Mouse (Mus musculus): ENCODE results near the gene Khdrbs1. TPM values are rescaled to one million over a fixed set of nuclear protein-coding genes. Genes with fewer than 3 reads are reported as not detected.

Gene Khdrbs1
- total RNA-seq, 1 experiment, result 58.2 TPM

DNA sequence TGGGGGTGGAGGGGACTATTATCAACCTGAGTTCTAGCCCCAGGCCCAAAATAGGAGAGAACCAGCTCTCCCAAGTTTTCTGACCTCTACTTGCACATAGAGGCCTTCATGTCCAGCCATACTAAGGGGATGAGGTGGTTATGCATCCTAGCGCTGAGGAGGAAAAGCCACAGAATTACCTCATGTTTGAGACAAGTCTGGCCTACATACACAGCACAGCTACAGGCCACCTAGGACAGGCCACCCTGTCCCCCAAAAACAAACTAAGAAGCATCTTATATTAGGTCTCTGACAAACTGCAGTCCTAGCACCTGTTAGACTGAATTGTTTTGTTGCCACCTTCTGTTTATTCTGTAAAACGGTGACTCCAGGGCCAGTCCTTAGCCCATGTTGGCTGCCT lies 1.4 kb upstream of the Khdrbs1 start:
- DNase-seq (ENCODE audit: low read depth, low spot score), result no peak
- H3K27ac ChIP-seq (ENCODE audit: insufficient read depth, low read depth, low read length, poor library complexity, severe bottlenecking), result no peak overlapping the region
- H3K9me3 ChIP-seq (ENCODE audit: control insufficient read depth, insufficient read depth, low read depth, low read length), result no peaks in the 10 kb centered on the region
- TF ChIP-seq ZC3H11A (IDR thresholded peaks at IDR 0.05; ENCODE audit: borderline replicate concordance, low read depth, low read length), result no peak
- TF ChIP-seq HCFC1 (IDR thresholded peaks at IDR 0.05; ENCODE audit: borderline replicate concordance, insufficient read depth, low read length), result no peak
- TF ChIP-seq ZNF384 (IDR thresholded peaks at IDR 0.05; ENCODE audit: low read depth, low read length), result no peak
- TF ChIP-seq MAFK (IDR thresholded peaks at IDR 0.05; ENCODE audit: insufficient read depth, low read depth, low read length), result no peak
- TF ChIP-seq CHD2 (IDR thresholded peaks at IDR 0.05; ENCODE audit: low read depth, low read length), result no peak
- peak overlapping the region; percentile 89; the same call in 1 of the 2 replicates for H3K9ac ChIP-seq (ENCODE audit: insufficient read depth, low read depth, low read length, poor library complexity, severe bottlenecking)
- peak overlapping the region; percentile 81 to 89; a peak in 3 of 4 replicates for H3K4me3 ChIP-seq (ENCODE audit: insufficient read depth in 1 of 2, low read depth in 1 of 2, low read length in 2 of 2, poor library complexity in 1 of 2, severe bottlenecking in 1 of 2)
- H3K4me1 ChIP-seq (ENCODE audit: control insufficient read depth in 2 of 2, insufficient read depth in 2 of 2, low read length in 2 of 2, poor library complexity in 1 of 2), result peaks cover 2 to 8% of the 10 kb centered on the region in 2 experiments; a peak in 2 of 4 replicates
- no peaks in the 10 kb centered on the region for H3K36me3 ChIP-seq (ENCODE audit: control insufficient read depth, insufficient read depth, low read length, poor library complexity, severe bottlenecking)
- in situ Hi-C loops (cut with MboI; ENCODE audit: low sequenced_read_pairs in 2 of 2, unreplicated experiment in 2 of 2), result no loop called here

DNA sequence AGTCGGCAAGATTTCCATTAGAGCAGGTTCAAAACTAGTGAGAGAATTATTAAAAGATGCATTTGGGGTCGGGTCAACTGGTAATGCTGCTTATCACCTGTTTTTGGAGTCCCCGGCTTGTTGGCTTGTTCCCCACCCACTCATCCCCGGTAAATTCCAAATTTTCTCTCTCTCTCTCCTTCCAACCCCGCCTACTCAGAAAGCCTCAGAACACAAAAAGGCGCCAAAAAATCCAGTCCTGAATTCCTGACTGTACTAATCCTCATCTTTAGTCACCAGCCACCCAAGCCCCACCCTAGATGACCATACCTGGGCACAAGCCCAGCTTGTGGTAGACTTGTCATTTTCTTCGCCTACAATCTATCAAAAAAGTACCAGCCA lies 897 bp upstream of the Khdrbs1 start:
- TF ChIP-seq ZNF384 (IDR thresholded peaks at IDR 0.05; ENCODE audit: low read depth, low read length), result no peak
- TF ChIP-seq ZC3H11A (IDR thresholded peaks at IDR 0.05; ENCODE audit: borderline replicate concordance, low read depth, low read length), result no peak
- no peak for TF ChIP-seq CHD2 (IDR thresholded peaks at IDR 0.05; ENCODE audit: low read depth, low read length)
- no peak for TF ChIP-seq HCFC1 (IDR thresholded peaks at IDR 0.05; ENCODE audit: borderline replicate concordance, insufficient read depth, low read length)
- TF ChIP-seq MAFK (IDR thresholded peaks at IDR 0.05; ENCODE audit: insufficient read depth, low read depth, low read length), result no peak
- Histone ChIP-seq H3K36me3 (ENCODE audit: control insufficient read depth, insufficient read depth, low read length, poor library complexity, severe bottlenecking) (no peaks in the 10 kb centered on the region), H3K9ac (ENCODE audit: insufficient read depth, low read depth, low read length, poor library complexity, severe bottlenecking) (peak overlapping the region; percentile 89), H3K9me3 (ENCODE audit: control insufficient read depth, insufficient read depth, low read depth, low read length) (no peaks in the 10 kb centered on the region), H3K4me3 (ENCODE audit: insufficient read depth in 1 of 2, low read depth in 1 of 2, low read length in 2 of 2, poor library complexity in 1 of 2, severe bottlenecking in 1 of 2) (peak overlapping the region; percentile 81 to 89), H3K4me1 (ENCODE audit: control insufficient read depth in 2 of 2, insufficient read depth in 2 of 2, low read length in 2 of 2, poor library complexity in 1 of 2) (peaks cover 2 to 8% of the 10 kb centered on the region in 2 experiments; a peak in 2 of 4 replicates), H3K27ac (ENCODE audit: insufficient read depth, low read depth, low read length, poor library complexity, severe bottlenecking) (peak overlapping the region; percentile 91)
- no peak for DNase-seq (ENCODE audit: low read depth, low spot score)
- in situ Hi-C loops (cut with MboI; ENCODE audit: low sequenced_read_pairs in 2 of 2, unreplicated experiment in 2 of 2), result no loop called here

DNA sequence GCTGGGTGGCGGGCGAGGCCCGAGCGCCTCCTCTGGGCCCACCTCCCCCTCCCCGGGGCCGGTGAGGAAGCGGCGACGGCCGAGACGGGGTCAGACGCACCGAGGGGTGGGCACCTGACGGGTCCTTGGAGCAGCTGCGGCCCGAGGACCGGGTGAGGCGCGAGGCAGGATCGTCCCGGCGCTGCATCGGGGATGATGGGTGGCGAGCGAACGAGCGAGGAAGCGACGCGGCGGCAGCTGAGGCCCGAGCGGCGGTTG lies 200 bp downstream of the Khdrbs1 start:
- Histone ChIP-seq H3K4me1 (ENCODE audit: control insufficient read depth in 2 of 2, insufficient read depth in 2 of 2, low read length in 2 of 2, poor library complexity in 1 of 2) (peaks cover 2 to 11% of the 10 kb centered on the region in 2 experiments; a peak in 2 of 4 replicates), H3K9ac (ENCODE audit: insufficient read depth, low read depth, low read length, poor library complexity, severe bottlenecking) (peak overlapping the region; percentile 95), H3K4me3 (ENCODE audit: insufficient read depth in 1 of 2, low read depth in 1 of 2, low read length in 2 of 2, poor library complexity in 1 of 2, severe bottlenecking in 1 of 2) (peak overlapping the region; percentile 91 to 95), H3K36me3 (ENCODE audit: control insufficient read depth, insufficient read depth, low read length, poor library complexity, severe bottlenecking) (no peaks in the 10 kb centered on the region), H3K9me3 (ENCODE audit: control insufficient read depth, insufficient read depth, low read depth, low read length) (no peaks in the 10 kb centered on the region), H3K27ac (ENCODE audit: insufficient read depth, low read depth, low read length, poor library complexity, severe bottlenecking) (peak overlapping the region; percentile 85)
- DNase-seq (ENCODE audit: low read depth, low spot score), result no peak
- in situ Hi-C loops (cut with MboI; ENCODE audit: low sequenced_read_pairs in 2 of 2, unreplicated experiment in 2 of 2), result no loop called here
- TF ChIP-seq ZC3H11A (IDR thresholded peaks at IDR 0.05; ENCODE audit: borderline replicate concordance, low read depth, low read length) (no peak), MAFK (IDR thresholded peaks at IDR 0.05; ENCODE audit: insufficient read depth, low read depth, low read length) (no peak), CHD2 (IDR thresholded peaks at IDR 0.05; ENCODE audit: low read depth, low read length) (no peak), ZNF384 (IDR thresholded peaks at IDR 0.05; ENCODE audit: low read depth, low read length) (no peak), HCFC1 (IDR thresholded peaks at IDR 0.05; ENCODE audit: borderline replicate concordance, insufficient read depth, low read length) (no peak)

DNA sequence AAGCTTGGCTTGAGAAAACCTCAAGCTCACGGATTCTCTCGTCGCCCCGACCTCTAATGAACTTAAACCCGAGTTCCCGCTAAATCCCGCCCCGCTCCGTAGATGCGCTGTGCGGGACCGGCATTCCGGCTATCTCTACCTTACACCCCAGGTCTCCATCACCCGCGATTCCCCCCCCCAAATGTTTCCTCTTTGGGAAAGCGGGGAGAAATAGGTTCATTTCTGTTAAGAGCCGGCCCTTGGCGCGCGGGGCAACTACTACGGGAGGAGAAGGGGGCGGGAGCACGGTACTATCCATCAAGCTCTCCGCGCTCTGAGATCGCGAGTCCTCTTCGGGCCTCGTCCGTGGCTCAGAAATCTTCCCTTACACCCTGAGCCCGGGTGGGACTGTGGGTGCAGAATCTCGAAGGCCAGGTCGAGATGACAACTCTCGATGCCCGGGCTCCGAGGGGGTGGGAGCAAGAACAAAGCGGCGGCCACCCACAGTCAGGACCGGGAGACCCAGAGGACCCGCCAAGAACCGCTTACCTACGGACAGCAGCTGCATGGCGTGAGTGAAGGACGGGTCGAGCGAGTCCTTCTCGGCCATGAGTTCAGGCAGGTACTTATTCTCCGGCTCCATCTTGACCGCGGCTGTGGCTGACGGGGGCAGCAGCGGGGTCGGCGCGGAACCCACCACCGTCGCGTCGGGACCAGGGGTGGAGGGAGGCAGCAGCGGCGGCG lies 691 bp downstream of the Khdrbs1 start:
- Histone ChIP-seq H3K9me3 (ENCODE audit: control insufficient read depth, insufficient read depth, low read depth, low read length) (no peaks in the 10 kb centered on the region), H3K4me3 (ENCODE audit: insufficient read depth in 1 of 2, low read depth in 1 of 2, low read length in 2 of 2, poor library complexity in 1 of 2, severe bottlenecking in 1 of 2) (peak overlapping the region; percentile 91 to 95), H3K4me1 (ENCODE audit: control insufficient read depth in 2 of 2, insufficient read depth in 2 of 2, low read length in 2 of 2, poor library complexity in 1 of 2) (peaks cover 2 to 11% of the 10 kb centered on the region in 2 experiments; a peak in 2 of 4 replicates), H3K27ac (ENCODE audit: insufficient read depth, low read depth, low read length, poor library complexity, severe bottlenecking) (peak overlapping the region; percentile 85), H3K9ac (ENCODE audit: insufficient read depth, low read depth, low read length, poor library complexity, severe bottlenecking) (peak overlapping the region; percentile 95), H3K36me3 (ENCODE audit: control insufficient read depth, insufficient read depth, low read length, poor library complexity, severe bottlenecking) (no peaks in the 10 kb centered on the region)
- TF ChIP-seq ZNF384 (IDR thresholded peaks at IDR 0.05; ENCODE audit: low read depth, low read length), result no peak
- no peak for TF ChIP-seq ZC3H11A (IDR thresholded peaks at IDR 0.05; ENCODE audit: borderline replicate concordance, low read depth, low read length)
- no peak for TF ChIP-seq HCFC1 (IDR thresholded peaks at IDR 0.05; ENCODE audit: borderline replicate concordance, insufficient read depth, low read length)
- no peak for TF ChIP-seq CHD2 (IDR thresholded peaks at IDR 0.05; ENCODE audit: low read depth, low read length)
- TF ChIP-seq MAFK (IDR thresholded peaks at IDR 0.05; ENCODE audit: insufficient read depth, low read depth, low read length), result no peak
- in situ Hi-C loops (cut with MboI; ENCODE audit: low sequenced_read_pairs in 2 of 2, unreplicated experiment in 2 of 2), result no loop called here
- DNase-seq (ENCODE audit: low read depth, low spot score), result no peak
